Mouse (Mus musculus) fibroblast of lung, adult 2 months (primary cell): ENCODE measurements around the gene Aldh3a2.
A peak's percentile ranks its signal among the peaks of the same experiment; 100 is the strongest.
"Not testable (repeated sequence)": the region's sequence is repeated elsewhere in the genome, so short reads cannot be mapped to it uniquely, and the experiment has no call there.

Experiments used
- DNase-seq: peaks from one replicate; pipeline ENCODE4 v3.0.0-alpha.2; 2011; ENCODE audit warnings: low read depth

The Aldh3a2 gene

DNA sequence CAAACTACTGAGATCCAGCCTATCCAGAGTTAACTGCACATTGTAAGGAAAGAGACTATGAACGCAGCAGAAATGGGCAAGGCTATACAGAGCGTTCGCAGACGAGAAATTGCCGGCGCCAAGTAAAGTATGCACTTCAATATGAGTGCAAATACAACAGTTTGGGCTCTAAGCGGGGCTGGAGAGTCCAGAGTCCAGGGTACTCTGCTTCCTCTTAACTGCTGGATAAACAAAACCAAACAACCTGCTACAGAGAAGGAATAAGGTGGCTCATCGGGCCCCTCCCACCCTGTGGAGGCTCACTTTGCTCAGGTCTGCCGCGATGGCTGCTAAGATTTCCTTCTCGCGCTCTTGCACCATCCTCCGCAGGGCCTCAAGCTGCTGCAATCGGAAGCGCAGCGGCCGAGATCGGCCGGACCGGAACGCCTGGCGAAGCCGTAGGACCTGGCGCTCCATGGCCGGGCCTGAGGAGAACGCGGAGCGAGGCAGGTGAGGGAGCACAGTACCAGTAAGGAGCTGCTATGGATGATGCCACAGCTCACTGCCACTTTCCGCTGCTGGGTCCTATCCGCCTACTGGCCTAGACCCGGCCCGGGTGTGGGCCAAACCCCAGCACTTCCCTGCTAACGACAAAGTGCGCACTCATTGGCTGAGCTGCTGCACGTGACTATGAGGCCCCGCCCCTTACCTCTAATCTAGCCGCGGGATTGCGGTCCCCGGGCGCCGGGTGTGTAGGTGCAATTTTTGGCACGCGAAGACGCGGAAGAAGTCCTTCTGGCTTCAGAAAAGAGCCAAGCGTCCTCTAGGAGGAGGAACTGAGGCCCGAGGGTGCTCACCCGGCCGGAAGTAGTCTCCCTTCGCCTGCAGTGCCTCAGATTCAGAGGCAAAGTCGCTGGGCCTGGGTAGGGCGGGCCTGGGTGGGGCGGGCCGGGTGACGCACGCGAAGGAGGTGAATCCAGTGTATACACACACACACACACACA is at the start of gene Aldh3a2:
Gene Aldh3a2, minus strand, starts transcription at position 914 of the 983 bp plus-strand sequence.
- peak; percentile 87 for DNase-seq

- no peak for DNase-seq
These were observed 49.6 kb upstream of the Aldh3a2 start for GRCm38 (mm10) chr11:61316864-61317263.

DNA sequence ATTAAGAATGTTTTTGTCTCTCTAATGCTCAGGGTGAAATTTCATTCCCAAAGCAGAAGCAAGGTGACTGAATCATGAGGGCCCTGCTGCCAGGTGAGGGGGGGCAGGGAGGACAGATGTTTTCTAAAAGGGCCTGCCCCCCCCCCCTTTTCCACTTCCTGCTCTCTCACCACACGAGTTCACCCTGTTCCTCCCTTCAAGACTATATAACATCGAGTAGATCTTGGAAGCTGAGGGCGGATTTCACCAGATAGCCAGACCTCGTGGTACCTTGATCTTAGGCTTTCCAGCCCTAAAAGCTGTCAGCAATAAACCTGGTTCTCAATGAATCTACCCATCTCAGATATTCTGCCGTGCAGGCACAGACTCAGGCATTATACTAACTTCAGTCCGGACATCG is 43.1 kb upstream of the Aldh3a2 start:
- DNase-seq = no peak

- DNase-seq = no peak
These were observed 42.6 kb upstream of the Aldh3a2 start for GRCm38 (mm10) chr11:61309831-61310230.

GRCm38 (mm10) chr11:61307795-61308194 is 40.5 kb upstream of the Aldh3a2 start:
- DNase-seq = no peak

DNA sequence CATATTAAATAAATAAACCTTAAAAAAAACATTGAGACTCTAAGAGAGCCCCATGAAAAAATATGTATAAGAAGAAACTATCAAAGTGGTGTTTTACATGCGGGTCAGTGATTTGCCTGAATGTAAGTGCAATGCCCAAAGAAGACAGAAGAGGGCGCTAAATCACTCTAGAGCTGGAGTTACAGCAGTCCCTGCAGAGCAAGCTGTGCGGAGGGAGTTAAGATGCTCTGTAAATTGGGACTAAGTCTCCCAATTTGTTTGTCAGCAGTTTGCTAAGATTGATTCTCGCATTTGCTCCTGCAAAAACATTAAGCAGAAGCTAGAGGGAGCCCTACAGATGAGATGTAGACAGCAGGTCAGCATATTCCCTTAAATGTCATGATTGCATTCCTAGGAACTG is 38.1 kb upstream of the Aldh3a2 start:
- no peak for DNase-seq

DNA sequence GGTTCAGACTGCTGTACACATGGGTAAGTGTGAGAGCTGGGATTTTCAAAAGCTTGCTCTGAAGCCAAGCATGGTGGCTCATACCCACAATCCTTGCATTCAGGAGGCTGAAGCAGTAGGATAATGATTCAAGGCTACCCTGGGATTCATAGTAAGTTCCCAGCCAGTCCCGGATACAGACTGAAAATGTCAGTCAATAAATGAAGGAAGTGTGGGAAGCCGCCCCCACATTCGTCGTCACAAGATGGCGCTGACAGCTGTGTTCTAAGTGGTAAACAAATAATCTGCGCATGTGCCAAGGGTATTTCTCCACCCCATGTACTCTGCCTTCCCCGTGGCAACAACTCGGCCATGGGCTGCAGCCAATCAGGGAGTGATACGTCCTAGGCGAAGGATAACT is 37.3 kb upstream of the Aldh3a2 start:
- not testable (repeated sequence) for DNase-seq

DNA sequence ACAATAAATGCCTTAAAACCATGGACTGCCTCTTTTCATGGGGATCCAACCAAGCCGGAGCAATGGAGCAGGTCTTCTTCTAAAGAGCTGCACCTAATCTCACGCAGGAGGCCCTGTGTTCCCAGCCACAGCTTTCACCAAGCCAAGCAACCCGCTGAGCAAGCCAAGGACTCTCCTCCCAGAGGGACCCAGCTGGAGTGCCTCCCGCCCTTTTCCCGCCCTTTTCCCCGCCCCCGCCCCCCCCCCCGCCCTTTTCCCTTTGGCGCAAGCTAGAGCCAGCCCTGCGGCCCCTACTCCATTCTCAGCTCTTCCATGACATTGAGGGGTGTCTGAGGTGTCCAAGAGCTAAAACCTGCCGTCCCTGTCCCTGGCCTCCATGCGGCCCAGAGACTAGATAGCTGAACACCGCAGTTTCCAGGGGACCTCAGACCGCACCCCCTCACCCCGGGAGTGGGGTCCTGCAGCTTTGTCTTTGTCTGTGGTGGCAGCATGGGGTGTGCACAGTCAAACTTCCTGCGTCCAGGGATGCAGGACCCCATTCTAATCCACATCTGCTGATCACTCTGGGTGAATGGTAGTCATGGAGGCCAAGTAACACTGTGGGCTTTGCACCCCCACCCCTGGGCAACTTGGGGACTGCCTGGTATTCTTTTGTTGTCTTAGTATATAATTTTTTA is 33.6 kb upstream of the Aldh3a2 start:
- DNase-seq = no peak

DNA sequence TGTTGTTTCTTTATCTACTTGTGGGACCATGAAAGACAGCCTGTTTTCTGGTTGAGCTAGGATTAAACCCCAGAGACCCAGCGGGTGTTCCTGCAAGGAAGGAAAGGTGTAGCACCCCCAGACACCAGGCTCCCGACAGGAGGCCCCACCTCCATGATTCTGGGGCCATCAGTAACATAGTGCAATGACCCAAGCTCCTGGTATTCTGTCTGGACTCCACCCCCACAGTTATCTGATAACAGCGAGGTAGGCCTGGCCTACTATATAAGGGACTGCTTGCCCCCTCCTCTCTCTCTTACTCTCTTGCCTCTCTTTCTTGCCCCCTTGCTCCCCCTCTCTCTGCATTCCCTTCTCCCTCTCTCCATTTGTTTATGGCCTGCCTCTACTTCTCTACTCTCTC is 32.9 kb upstream of the Aldh3a2 start:
- DNase-seq = no peak

- DNase-seq = no peak
These were observed 30.6 kb upstream of the Aldh3a2 start for GRCm38 (mm10) chr11:61297901-61298300.

GRCm38 (mm10) chr11:61297326-61297725 is 30.1 kb upstream of the Aldh3a2 start:
- DNase-seq = no peak

DNA sequence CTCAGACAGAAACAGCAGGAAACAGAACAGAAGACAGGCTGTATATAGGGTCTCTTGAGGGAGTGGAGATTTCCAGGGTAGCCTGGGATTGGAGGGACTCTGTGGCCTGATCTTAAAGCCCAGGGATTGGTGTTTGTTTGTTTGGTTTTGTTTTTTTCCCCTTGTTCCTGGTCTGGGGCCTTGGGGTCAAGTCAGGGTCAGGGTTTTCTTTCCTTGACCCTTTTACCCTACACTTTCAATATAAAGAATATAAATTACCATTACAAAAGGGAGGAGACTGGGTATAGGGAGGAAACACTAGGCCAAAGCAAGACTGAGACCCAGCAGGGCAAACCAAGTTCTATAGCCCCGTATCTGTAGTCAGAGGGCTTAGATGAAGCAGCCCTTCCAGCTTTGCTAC is 29.3 kb upstream of the Aldh3a2 start:
- DNase-seq = no peak

- no peak for DNase-seq
These were observed 28.3 kb upstream of the Aldh3a2 start for GRCm38 (mm10) chr11:61295556-61295955.

DNA sequence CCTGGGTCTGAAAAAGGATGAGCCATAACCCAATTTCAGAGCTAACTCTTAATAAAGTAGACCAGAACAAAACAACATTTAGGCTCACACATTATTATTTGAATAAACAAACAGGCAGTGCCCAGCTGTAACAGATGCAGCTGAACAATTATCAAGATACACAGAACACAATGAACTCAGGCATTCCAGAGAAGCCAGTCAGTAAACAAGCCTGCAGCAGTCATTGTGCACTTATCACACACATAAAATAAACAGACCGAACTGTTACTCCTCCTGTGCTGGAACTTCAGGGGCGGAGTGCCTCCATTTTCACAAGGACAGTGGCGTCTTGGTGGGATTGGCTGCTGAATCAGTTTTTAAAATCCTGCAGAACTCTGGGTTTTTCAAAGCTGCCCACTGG is 27.2 kb upstream of the Aldh3a2 start:
- DNase-seq = no peak

- no peak for DNase-seq
These were observed 26.0 kb upstream of the Aldh3a2 start for GRCm38 (mm10) chr11:61293251-61293650.

DNA sequence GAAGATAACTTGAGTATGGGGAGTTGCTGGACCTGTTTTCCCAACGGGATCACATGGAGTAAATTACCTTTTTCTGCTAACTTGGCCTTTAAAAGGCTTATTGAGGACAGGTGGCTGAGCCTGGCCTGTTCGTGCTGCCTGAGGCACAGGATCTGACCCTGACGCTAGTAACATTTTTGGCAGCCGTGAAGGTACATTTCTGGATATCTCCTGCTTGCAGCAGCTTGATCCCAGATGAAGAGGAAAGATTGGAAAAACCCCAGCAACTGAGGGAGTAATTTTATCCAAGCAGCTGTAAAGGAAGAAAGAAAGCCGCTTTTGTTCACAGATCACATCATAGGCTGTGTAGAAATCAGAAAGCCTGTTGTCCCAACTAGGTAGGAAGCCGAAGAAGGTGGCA is 17.1 kb upstream of the Aldh3a2 start:
- no peak for DNase-seq

DNA sequence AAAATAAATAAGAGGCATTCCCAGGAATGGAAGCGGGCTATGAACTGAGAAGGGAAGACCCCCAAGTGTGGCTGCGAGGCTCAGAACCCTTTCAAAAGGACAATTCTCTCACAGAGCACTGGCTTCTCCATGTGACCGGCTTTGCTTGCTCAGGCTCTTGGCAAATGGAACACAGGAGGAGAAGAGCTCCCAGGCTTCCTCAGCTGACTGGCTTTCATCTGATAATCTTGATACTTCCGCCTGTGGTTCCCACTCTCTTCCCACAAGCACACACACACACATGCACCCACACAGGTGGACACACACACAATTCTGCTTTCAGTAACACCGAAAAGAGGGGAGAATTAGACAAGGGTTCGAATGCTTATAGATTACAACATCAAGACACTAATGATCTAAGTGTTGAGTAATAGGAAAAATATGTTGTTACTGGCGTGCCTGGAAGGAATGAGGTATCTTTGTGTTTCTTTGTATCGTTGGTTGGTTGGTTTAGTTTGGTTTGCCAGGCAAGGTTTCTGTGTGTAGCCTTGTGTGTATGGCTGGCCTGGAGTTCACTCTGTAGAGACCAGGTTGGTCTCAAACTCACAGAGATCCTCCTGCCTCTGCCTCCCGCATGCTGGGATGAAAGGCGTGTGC is 16.3 kb upstream of the Aldh3a2 start:
- DNase-seq = no peak

DNA sequence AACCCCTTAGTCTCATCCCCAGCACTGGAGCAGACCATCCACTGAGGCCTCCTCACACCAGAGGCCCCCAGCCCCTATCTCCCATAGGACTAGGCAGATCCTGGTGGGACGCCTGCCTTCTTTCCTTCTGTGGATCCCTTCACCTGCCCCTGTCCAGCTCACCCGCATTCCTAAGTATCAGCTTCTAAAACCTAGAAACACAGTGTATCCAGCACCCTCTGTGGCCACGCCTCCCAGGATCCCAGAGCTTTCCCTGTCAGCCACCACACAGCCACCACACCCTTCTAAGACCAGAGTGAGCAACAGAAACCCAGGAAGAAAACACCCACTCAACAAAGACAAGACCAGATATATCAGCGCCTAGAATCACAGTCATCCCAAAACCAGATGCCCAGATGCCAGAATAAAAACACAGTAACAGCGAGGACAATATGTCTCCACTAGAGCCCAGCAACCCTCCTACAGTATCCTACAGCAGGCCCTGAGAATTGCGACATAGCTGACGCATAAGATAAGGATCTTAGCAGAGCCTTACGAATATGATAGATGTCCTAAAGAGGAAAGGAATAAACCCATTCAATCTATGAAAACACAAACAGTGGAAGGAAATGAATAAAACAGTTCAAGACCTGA is 11.3 kb upstream of the Aldh3a2 start:
- DNase-seq = no peak

GRCm38 (mm10) chr11:61277937-61278336 is 10.7 kb upstream of the Aldh3a2 start:
- no peak for DNase-seq

DNA sequence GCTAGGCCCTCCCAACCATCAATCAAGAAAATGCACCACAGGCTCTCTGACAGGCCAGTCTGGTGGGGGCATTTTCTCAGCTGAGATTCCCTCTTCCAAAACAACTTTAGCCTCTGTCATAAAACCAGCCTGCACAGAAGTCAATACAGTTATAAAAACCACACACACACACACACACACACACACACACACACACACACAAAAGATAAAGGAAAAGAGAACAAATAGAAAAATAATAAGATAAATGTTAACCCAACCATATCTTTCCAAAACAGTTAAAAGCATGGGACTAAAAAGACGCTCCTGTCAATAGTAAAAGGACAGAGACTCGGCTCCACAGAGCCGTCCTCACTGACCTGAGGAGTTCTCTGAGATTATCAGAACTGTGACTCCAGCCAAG is 9.2 kb upstream of the Aldh3a2 start:
- no peak for DNase-seq

GRCm38 (mm10) chr11:61275106-61275505 is 7.8 kb upstream of the Aldh3a2 start:
- no peak for DNase-seq

DNA sequence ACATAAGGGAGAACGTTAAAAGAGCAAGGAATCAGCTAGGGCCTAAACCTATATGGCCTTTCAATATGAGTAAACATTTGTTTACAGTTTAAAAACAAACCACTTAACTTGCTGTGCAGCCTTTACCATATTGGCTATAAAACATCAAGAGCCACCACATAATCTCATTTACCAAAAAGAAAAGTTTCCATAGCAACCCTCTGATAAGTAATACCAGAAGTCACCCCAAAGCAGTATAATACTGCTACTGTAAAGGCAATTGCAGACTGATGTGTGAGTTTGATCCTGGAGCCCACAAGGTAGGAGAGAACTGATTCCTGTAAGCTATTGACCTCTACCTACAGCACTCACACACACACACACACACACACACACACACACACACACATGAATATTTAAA is 7.2 kb upstream of the Aldh3a2 start:
- DNase-seq = no peak
